Mouse (Mus musculus) frontal cortex, adult (tissue): Measurements from ENCODE around the gene Nr5a1.

Experiments used
- ATAC-seq: cut with Nextera tagmentation; 2 replicates; pipeline ENCODE4 v1.9.2; 2017; ENCODE audit warnings: mild to moderate bottlenecking, moderate library complexity, mixed read lengths; ENCODE audit not compliant: low TSS enrichment

Gene Nr5a1

GRCm38 (mm10) chr2:38714324-38714723, at the start of gene Nr5a1:
Gene Nr5a1, minus strand, starts transcription at chr2:38714542.
- ATAC-seq, result no peak

DNA sequence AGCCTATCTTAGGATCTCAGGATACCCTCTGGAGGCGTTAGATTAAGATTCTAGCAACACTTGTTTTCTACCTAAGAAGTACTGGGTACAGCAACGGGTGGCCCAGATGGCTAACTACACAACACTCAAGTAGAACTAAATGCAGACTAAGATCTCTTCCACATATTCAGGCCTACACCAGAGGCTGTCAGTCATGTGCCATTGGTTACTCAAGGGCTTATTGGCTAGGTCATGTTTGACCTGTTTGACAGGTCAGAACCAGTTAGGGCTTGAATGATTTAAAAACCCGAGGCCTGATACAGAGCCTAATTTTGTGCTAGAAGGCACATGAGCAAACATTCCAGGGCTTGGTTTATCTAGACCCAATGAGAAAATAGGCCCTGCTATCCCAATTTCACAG, 25.5 kb upstream of the Nr5a1 start:
- peak; percentile 24; the same call in 1 of the 2 replicates for ATAC-seq

- ATAC-seq, result peak; percentile 94
Measured at GRCm38 (mm10) chr2:38739410-38739809, 25.1 kb upstream of the Nr5a1 start.

- no peak for ATAC-seq
Measured at GRCm38 (mm10) chr2:38738601-38739301, 24.4 kb upstream of the Nr5a1 start.

- no peak for ATAC-seq
Measured at GRCm38 (mm10) chr2:38735740-38736139, 21.4 kb upstream of the Nr5a1 start.

- ATAC-seq, result no peak
Measured at GRCm38 (mm10) chr2:38734721-38735120, 20.4 kb upstream of the Nr5a1 start.

DNA sequence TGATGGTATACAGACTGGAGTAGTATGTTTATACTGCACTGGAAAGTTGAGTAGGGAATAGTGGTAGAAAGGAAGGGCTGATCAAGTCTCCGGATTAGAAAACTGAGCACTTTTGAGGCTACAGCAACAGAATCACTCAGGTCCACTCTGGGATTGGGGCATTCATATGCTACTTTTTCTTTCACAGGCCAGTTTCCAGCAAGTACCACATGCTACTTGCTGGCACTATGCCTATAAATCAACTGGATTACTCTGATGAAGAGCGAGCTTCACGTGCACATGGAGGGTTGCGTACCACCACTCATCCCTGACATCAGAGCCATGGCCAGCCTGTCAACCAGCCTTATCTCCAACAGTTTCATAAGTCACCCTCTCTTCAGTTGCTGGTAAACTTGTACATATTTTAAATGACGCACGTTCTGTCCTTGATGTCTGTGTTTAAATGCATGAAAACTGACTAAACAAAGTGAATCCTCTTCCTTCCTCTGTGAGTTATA, 16.0 kb upstream of the Nr5a1 start:
- no peak for ATAC-seq

DNA sequence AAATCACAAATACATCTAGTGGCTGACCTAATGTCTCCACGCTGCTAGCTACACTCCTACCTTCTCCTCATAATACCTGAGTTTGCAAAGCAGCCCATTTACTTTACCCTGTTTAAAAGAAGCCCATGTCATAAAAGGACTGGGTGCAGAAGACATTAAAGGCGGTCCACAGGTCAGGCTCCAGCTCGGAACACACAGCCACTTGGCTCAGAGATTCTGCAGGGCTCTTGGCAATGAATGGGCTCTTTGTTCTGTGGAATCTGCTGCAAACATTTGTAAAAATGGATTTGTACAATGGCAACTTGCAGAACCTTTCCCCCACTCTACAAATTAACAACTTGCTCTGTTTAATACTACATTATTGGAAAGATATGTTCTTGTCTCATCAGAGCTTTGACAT, 11.1 kb upstream of the Nr5a1 start:
- no peak for ATAC-seq

GRCm38 (mm10) chr2:38723378-38723777, 9.0 kb upstream of the Nr5a1 start:
- ATAC-seq, result 0 out of 2 replicates have a peak, but pooled peaks have one; percentile 20

GRCm38 (mm10) chr2:38722076-38722475, 7.7 kb upstream of the Nr5a1 start:
- no peak for ATAC-seq

DNA sequence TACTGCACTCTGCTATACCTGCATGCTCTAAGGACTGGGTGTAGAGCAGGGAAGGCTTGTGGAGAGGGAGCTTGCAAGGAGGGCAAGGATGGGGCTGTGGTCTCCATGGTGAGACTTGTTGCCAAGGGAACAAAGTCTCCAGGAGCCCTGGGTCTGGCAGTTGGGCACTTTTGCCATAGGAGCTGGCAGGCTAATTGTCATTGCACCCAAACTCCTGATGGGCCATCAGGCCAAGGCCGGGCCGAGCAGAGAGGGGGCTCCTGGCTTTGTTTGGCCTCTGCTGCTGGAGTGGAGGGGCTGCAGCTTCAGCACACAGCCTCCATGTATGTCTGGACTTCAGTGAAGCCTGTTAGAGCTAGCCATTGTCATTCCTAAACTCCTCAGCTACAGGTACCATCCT, 6.3 kb upstream of the Nr5a1 start:
- no peak for ATAC-seq

- no peak for ATAC-seq
Measured at GRCm38 (mm10) chr2:38719354-38719753, 5.0 kb upstream of the Nr5a1 start.

- ATAC-seq, result no peak
Measured at GRCm38 (mm10) chr2:38718676-38719075, 4.3 kb upstream of the Nr5a1 start.

DNA sequence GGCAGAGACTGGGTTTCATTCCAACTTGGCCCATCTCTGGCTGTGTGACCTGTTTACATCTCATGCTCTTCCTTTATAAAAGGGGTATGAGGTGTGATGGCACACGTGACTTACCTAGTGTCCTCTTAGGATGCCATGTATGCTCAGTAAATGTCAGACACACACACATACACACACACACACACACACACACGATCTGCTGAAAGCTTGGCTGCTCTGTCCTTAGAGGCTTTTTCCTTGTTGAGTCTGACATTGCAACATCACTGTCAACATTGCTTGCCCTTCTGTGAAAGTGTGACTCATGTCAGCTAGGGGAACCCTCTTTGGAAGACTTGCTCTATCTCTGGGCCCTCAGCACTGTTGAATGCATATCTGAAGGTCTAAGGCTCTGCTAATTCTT, 3.1 kb upstream of the Nr5a1 start:
- ATAC-seq, result no peak

DNA sequence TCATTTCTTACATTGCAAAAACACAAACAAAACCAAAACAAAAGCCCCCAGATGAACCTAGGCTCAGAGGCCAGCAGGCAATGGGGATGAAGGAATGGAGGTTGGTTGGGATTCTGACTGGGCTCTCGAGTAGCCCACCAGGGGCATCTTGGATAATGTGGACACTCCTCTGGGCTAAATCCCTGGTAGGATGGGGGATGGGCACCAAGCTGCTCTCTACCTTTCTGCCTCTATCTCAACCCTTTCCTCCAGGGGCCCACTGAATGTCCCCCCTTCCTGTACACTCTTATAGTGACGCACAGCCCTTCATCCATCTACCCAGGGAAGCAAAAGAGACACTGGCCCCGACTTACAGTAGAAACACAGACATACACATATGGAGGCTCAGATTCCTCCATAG, 746 bp downstream of the Nr5a1 start:
- ATAC-seq, result no peak

- ATAC-seq, result no peak
Measured at GRCm38 (mm10) chr2:38712769-38713125, 1.6 kb downstream of the Nr5a1 start.

GRCm38 (mm10) chr2:38712076-38712768, 2.1 kb downstream of the Nr5a1 start:
- no peak for ATAC-seq

- ATAC-seq, result no peak
Measured at GRCm38 (mm10) chr2:38711421-38711861, 2.9 kb downstream of the Nr5a1 start.

DNA sequence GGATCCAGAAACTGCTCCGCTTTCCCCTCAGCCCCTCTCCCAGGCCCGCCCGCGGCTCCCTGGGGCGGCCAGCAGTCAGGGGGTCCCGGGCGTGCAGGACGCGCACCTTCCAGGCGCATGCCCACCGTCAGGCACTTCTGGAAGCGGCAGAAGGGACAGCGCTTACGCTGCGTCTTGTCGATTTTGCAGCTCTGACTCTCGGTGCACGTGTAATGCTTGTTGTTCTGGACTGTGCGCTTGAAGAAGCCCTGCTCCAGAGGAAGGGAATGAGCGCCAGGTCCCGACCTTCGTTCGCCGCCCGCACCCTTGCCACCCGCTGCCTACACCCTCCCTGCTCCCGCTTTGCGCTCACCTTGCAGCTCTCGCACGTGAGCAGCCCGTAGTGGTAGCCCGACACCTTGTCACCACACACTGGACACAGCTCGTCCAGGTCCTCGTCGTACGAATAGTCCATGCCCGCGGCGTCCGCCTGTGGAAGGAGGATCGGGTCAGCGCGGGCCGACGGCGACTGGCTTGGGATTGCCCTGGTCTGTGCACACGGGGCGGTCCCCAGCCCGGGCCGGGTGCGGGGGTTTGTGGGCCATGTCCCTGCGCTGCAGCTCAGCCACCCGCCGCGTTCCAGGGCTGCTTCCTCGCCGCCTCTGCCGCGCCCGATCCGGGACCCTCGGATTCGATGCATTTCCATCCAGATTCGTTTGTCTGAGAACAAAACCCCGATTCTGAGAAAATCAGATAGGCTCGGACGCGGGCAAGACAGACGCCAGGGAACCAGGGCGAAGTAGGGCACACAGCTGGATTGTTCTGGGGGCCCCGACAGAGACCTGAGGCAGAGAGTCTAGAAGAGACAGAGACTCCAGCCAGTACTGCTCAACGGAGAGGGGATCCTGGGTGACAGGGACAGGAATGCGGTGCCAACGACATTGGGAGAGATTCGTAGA, 3.8 kb downstream of the Nr5a1 start:
- ATAC-seq, result no peak

GRCm38 (mm10) chr2:38708907-38709688, 5.2 kb downstream of the Nr5a1 start:
- ATAC-seq, result no peak

DNA sequence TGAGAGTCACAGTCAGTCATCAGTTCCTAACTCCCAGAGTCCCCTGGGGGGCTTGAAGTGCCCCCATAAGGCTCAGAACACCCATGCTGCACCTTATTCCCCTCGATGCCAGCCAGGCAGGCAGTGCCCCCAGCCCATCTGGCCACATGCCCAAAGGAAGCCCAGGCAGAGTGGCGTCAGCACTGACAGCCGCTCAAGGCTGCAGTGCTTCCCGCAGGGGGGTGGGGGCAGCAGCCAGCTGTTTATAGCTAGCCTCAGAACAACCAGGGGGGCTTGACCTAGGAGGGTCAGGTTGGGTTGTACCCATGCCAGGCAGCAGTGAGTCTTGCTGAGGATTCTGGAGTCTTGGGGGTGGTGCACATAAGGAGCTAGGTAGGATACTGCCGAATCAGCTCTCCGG, 7.7 kb downstream of the Nr5a1 start:
- no peak for ATAC-seq
